Mouse (Mus musculus) kidney, postnatal 14 days (tissue): ENCODE data around the gene Myh6.
"Not testable (repeated sequence)": the region's sequence is repeated elsewhere in the genome, so short reads cannot be mapped to it uniquely, and the experiment has no call there.

Experiments
- DNase-seq: peaks from one replicate; pipeline ENCODE4 v3.0.0; 2022; ENCODE audit warnings: mixed read lengths

Myh6 gene

DNA sequence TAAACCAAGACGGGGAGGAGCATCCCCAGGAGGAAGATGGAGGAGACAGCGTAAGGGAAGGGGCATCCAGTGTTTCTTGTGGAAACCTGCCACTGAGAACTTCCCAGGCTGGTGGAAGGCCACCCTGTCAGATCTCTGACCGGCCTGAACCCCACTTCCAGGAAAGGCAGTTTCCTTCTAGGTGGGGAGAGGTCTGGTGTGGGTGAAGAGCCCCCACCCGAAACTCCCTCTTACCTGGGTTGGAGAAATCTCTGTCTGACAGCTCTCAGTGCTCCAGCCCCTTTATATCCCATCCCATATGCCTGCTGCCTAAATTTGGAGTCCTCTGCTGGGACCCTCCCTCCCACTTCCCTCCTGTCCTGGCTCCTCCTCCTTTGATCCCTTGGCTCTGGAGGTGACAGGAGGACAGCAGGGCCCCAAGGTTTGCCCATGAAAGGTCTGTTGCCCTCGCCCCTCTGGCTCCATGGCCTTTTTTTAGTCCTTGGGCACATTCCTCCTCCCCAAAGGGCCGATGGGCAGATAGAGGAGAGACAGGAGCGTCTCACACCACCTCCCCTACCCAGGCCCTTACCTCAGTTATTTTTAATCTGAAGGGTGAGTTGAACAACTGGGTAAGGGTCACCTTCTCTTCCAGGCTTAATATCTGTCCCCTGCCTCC is at the start of gene Myh6:
Gene Myh6 (minus strand): TSS at position 608 of the 658 bp plus-strand sequence.
- DNase-seq: no peak

- DNase-seq: no peak
Measured at GRCm38 (mm10) chr14:55015767-55016111, 49.0 kb upstream of the Myh6 start.

DNA sequence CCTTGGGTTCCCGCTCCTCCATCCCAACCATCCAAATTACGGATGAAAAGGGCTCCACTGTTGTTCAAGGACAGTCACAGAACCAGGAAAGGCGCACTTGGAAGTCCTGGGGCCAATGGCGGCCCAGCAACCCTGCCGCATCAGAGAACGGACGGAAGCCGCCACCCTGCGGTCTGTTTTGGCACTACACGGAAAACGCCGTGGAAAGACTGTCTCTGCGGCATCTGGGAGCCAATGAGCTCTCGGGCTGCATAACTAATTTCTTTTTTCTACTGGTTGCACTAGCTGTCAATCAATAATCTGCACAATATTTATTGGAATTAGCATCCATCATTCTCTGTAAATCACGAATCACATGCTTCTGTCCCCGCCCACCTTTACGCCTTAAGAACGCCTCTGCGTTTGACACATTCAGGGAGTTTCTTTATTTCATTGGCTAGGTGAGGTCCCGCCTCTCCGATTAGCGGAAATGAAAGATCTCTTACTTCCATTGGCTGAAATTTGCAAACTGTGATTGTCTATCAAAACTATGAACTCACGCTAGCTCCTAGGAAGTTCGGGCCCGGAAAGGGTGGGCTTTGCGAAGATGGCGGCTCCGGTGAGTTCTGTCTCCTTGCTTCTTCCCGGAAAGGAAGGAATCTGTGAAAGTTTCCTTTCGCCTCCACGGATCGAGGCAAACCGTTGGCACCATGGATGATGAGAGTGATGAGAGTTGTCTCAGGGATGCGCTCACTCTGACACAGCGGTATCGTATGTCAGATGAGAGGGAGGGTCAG is 48.5 kb upstream of the Myh6 start, which contains the start of gene Ngdn:
Gene Ngdn (plus strand): TSS at position 464 of the 776 bp plus-strand sequence.
- DNase-seq: peak; percentile 99

DNA sequence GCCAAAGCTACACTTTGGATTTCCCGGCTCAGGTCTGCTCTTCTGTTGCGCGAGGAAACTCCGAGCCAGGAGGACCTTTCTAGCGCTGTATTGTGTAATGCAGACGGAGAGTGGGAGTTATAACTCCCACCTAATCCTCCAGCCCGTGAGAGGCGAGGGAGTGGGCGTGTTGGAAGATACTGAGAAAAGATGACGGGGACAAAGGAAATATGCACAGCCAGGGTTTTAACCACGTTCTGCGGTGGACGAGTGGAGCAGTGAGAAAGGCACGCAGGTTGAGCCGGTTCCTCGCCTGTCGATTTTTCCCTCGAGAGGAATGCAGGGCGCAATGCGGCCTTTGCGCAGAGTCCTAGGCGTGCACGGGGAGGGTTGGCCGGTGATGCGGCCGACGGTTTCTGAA is 47.9 kb upstream of the Myh6 start:
- DNase-seq: no peak

GRCm38 (mm10) chr14:55011116-55011515 is 44.4 kb upstream of the Myh6 start:
- DNase-seq: no peak

GRCm38 (mm10) chr14:55008417-55008816 is 41.7 kb upstream of the Myh6 start:
- DNase-seq: no peak

DNA sequence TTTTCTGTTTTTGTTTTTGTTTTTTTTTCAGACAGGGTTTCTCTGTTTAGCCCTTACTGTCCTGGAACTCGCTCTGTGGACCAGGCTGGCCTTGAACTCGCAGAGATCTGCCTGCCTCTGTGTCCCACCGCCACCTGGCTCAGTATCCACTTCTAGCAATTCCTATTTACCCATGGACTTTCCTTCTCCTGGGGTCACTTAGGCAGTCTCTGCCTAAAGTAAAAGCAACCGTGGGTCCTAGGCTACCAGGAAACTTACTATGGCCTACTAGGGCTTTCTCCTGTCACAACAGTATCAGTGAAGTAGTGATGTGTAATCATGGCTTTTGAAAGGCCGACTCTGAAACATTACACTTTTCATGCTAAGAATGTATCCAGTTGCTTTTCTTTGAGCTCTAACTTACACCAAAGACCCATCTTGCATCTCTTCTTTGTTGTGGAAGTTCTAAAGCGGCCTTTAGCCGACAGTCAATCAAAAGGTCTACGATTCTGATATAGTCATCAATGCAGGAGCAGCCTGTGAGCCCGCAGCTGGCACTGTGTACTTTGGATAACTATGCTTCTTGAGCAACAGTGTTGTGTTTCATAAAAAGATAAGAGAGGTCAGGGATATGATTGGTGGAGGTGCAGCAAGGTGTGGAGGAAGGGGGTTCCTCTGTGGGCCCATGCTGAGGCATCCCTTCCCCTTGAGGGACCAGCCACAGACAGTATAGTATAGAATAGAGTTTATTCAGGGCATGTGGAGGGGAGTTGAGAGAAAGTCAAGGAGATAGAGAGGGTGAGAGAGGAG is 40.6 kb upstream of the Myh6 start:
- no peak for DNase-seq

DNA sequence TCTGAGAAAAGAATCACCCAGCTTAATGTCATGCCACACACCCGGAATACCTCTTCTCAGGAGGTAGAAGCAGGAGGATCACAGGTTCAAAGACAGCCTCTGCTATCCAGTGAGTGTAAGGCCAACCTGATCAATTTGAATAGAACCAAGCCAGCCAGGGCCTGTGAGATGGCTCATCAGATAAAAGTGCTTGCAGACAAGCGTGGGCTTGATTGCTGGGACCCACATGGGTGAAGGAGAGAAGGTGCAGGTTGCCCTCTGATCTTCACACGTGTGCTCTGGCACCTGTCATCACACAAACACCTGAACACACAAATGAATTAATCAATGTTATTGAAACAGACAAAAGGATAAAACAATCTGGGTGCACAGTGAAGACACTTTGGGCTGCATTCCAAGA is 39.8 kb upstream of the Myh6 start:
- DNase-seq: no peak

GRCm38 (mm10) chr14:55005967-55006366 is 39.2 kb upstream of the Myh6 start:
- DNase-seq: no peak

DNA sequence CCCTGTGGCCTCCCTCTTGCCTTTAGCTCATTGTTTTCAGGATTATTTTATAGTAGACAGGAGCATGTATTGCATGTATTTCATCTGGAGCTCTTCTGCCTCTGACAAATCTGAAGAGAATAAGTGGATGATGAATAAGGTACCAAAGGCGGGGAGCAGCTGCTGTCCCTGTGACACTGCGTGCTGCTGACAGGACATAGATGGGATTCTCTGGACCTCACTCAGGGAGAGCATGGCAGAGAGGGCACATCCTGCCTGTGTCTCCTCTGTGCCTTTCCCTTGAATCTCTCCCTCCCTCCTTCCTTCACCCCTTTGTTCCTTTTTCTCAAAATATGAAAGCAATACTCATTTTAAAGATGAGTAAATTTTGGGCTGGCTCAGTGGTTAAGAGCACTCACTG is 38.8 kb upstream of the Myh6 start:
- DNase-seq: no peak

- DNase-seq: no peak
Measured at GRCm38 (mm10) chr14:55003878-55004855, 37.4 kb upstream of the Myh6 start.

- no peak for DNase-seq
Measured at GRCm38 (mm10) chr14:55002687-55003120, 36.0 kb upstream of the Myh6 start.

DNA sequence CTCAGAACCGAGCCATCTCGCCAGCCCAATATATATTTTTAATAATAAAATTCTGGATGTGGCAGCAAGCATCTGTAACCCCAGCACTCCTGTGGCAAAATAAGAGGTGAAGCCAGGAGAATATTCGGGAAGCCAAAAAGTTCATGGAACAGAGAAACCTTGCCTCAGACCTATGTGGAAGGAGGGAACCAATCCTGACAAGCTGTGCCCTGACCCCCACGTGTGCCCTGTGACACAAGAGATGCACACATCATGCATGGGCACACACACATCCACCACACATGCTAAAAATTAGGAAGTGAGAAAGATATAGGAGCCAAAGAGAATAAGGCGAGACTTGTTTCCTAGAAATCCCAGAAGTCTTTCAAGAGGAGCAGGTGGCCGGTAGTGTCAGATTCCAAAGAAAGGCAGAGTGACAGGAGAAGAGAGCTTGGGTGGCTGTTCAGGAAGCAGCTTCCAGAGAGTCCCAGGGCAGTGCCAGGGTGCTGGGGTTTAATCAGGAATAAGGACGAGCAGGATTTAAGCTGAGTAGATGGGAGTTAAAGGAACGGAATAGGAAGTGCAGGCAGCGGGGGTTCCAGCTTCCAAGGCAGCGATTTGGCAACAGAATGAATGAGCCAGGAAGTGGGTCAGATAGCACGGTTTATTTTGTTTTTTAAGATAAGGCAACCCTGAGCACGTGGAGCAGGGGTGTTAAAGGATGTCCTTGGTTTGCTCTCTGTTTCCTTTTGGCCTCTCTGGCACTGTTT is 35.4 kb upstream of the Myh6 start:
- no peak for DNase-seq

- no peak for DNase-seq
Measured at GRCm38 (mm10) chr14:55001446-55001845, 34.7 kb upstream of the Myh6 start.

DNA sequence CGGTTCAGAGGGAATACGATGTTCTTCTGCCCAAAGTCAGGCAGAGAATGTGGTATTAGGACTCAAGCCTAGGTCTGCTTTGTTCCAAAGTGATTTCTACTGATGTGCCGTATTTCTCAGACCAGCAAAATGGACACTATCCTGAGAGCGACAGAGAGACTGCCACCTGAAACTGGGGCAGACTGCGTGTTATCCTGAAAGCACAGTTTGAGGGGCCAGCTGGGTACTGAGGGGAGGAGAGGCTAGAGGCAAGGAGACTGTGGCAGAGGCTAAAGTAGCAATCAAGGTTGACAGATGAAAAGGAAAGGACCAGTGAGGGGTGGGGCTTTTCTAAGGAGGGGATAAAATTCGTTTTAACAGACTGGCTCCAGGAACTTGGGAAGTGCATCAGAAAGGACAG is 34.1 kb upstream of the Myh6 start:
- no peak for DNase-seq

- not testable (repeated sequence) for DNase-seq
Measured at GRCm38 (mm10) chr14:54999868-55000267, 33.1 kb upstream of the Myh6 start.

DNA sequence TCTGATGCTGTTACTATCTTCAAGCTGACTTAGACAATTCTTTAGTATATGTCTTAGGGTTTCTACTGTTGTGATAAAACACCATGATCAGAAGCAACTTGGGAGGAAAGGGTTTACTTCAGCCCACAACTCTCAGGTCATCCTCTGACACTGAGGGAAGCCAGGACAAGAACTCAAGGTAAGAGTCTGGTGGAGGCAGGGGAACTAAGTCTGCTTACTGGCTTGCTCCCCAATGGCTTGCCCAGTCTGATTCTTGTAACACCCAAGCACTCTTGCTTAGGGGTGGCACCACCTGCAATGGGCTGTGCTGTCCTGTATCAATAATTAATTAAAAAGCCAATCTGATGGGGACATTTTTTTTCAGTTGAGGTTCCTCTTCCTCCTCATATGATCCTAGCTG is 32.0 kb upstream of the Myh6 start:
- no peak for DNase-seq

GRCm38 (mm10) chr14:54997297-54997696 is 30.6 kb upstream of the Myh6 start:
- no peak for DNase-seq

DNA sequence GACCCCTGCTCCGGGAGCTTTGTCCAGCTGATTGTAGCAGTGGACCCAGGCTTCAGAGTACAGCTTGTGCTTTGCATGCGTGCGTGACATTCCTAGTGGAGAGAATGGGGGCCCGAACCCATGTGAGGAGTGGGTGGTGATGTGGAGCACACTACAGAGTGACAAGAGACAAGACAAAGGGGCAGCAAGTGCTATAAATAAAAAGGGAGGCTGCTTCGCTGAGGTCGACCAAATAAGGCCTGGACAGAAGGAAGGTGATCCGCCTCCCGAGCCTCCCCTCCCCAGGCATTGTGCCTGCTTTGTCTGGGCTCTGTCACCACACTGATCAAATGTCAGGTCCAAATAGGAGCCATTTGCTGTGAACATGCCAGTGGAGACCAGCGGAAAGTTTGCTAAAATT is 30.1 kb upstream of the Myh6 start:
- no peak for DNase-seq

DNA sequence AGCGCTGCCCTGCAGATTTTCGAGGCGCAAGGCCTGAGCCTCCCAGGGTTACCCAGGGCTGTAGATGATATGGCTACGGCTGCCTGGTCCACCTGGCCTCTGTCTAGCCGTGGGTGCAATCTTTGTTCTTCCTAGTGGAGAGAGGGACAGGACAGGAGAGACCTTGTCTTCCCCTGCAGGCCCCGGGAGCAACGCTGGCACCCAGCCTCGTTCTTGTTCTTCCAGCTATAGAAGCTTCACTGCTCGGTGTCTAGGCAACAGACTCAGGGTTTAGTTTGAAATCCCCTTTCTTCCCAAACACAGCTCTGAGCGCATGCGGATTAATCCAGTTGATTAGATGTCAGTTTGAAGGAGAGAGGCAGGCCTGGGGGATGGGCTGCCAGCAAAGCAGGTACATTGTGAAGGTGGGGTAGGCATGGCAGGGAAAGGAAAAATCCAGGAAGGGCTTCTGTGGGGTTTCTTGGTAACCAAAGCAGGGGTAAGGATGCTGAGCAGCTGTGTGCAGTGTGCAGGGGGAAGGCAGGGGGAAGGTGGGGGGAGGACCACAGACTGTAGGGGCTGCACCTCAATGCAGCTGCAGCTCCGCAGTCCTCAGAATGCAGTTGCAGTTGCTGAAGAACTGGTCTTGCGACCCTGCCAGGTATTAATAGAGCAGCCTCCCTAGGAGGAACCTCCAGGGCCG is 28.9 kb upstream of the Myh6 start:
- no peak for DNase-seq

DNA sequence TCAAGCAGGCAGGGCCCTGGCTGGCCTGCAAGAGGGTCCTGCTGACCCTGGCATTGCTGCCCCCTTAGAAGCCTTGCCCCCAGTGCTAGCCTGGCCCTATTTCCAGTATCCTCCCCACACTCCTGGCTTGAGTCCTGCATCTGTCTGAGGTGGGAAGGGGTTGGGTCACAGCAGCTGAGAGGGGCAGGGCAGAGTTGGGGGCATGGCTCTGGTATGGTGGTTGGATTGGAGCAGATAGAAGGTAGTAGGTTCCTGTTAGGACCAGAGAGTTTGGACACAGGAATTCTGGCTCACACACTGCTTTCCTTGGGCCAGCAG is 28.1 kb upstream of the Myh6 start:
- DNase-seq: no peak
